Mouse (Mus musculus): ENCODE results near the gene Ccdc114. TPM values are rescaled to one million over a fixed set of nuclear protein-coding genes. Genes with fewer than 3 reads are reported as not detected.
"Not testable (repeated sequence)": the region's sequence is repeated elsewhere in the genome, so short reads cannot be mapped to it uniquely, and the experiment has no call there.

Ccdc114 gene
- 10 to 100 TPM; 31.8 to 38.9 TPM for total RNA-seq (2021)
- long read RNA-seq, experiment 1, partial matches to known transcripts = 25 of 35 reads
- long read RNA-seq, experiment 1, other reads (novel, unspliced or antisense) = 10 of 35 reads
- long read RNA-seq, experiment 2, partial matches to known transcripts = 32 of 43 reads
- long read RNA-seq, experiment 2, other reads (novel, unspliced or antisense) = 9 of 43 reads

GRCm38 (mm10) chr7:45923762-45924428 lies at the start of gene Ccdc114:
Ccdc114 (plus strand) TSS chr7:45924072.
- DNase-seq = peak; percentile 89 to 90

- DNase-seq = no peak
These were observed 47.0 kb upstream of the Ccdc114 start for GRCm38 (mm10) chr7:45876895-45877294.

GRCm38 (mm10) chr7:45878278-45878677 lies 45.6 kb upstream of the Ccdc114 start, which contains the start of gene Grin2d:
Grin2d (minus strand) TSS chr7:45878378.
- DNase-seq = not testable (repeated sequence)

- no peak for DNase-seq
These were observed 43.3 kb upstream of the Ccdc114 start for GRCm38 (mm10) chr7:45880531-45880930.

- DNase-seq = no peak
These were observed 42.9 kb upstream of the Ccdc114 start for GRCm38 (mm10) chr7:45881011-45881410.

- no peak for DNase-seq
These were observed 36.6 kb upstream of the Ccdc114 start for GRCm38 (mm10) chr7:45887246-45887645.

GRCm38 (mm10) chr7:45892651-45893050 lies 31.2 kb upstream of the Ccdc114 start:
- no peak for DNase-seq

- no peak for DNase-seq
These were observed 27.8 kb upstream of the Ccdc114 start for GRCm38 (mm10) chr7:45895931-45896516.

- peak; percentile 95 to 96 for DNase-seq
These were observed 27.2 kb upstream of the Ccdc114 start, which contains the start of the genes Syngr4 and Tmem143 for GRCm38 (mm10) chr7:45896517-45897257. Syngr4 (minus strand) TSS chr7:45896714. Tmem143 (plus strand) TSS chr7:45896941.

GRCm38 (mm10) chr7:45897258-45897757 lies 26.6 kb upstream of the Ccdc114 start:
- DNase-seq = peak; percentile 61 to 72

- not testable (repeated sequence) for DNase-seq
These were observed 25.7 kb upstream of the Ccdc114 start for GRCm38 (mm10) chr7:45898125-45898524.

- DNase-seq = peak in 1 of 2 experiments; percentile 52
These were observed 22.3 kb upstream of the Ccdc114 start for GRCm38 (mm10) chr7:45901562-45901961.

- no peak for DNase-seq
These were observed 21.3 kb upstream of the Ccdc114 start for GRCm38 (mm10) chr7:45902481-45903002.

GRCm38 (mm10) chr7:45906622-45907021 lies 17.2 kb upstream of the Ccdc114 start:
- no peak for DNase-seq

GRCm38 (mm10) chr7:45908384-45908783 lies 15.5 kb upstream of the Ccdc114 start:
- no peak for DNase-seq

GRCm38 (mm10) chr7:45909145-45909544 lies 14.7 kb upstream of the Ccdc114 start:
- DNase-seq = no peak

GRCm38 (mm10) chr7:45914067-45914466 lies 9.8 kb upstream of the Ccdc114 start:
- no peak for DNase-seq

GRCm38 (mm10) chr7:45915011-45915410 lies 8.9 kb upstream of the Ccdc114 start:
- DNase-seq = peak in 1 of 2 experiments; percentile 56

- peak; percentile 91 for DNase-seq
These were observed 7.5 kb upstream of the Ccdc114 start for GRCm38 (mm10) chr7:45916056-45917003.

- DNase-seq = peak; percentile 50 to 53
These were observed 6.7 kb upstream of the Ccdc114 start for GRCm38 (mm10) chr7:45917004-45917704.
